Comparison of ENCODE assay signal across 18 mouse cellular contexts in the genomic region with DNA sequence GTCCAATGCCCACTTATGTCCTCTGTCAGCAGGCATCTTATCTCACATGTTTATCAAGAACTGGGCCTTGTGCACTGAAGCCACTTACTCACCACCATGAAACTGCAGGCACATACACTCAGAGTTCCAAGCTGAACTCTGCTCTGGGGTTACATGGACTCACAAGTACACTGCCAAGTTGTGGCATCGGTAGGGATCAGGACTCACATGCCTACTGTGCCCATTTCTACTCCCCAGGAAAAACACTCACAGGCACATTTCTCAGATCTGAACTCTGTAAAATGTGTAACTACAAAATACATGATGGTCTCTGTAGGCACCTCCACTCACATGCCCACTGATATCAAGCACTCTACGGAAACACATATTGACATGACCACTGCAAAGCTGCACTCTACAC. TPM values are rescaled to one million over a fixed set of nuclear protein-coding genes. Genes with fewer than 3 reads are reported as not detected.
"Had no signal": no experiment of that assay in that cellular context is flagged by ENCODE, and none has a peak within 500 bp of the region (broad histone marks: within the 10 kb centered on the region; RNA-seq: fewer than 3 reads in every experiment).

No protein-coding gene starts in this region.

RNA-seq across cellular contexts. Expression of a gene that starts 33.5 kb away (rescaled TPM):
- total RNA-seq: megakaryocyte, adult 5-6 weeks; megakaryocyte-erythroid progenitor cell, adult 5-6 weeks had no signal
- polyA plus RNA-seq: liver, embryonic 14.5 days; liver, embryonic 16.5 days; lung, embryonic 14.5 days; lung, embryonic 16.5 days; midbrain, embryonic 10.5 days; midbrain, embryonic 12.5 days; midbrain, embryonic 14.5 days; midbrain, embryonic 16.5 days; myocyte; neural tube, embryonic 11.5 days; neural tube, embryonic 13.5 days; neural tube, embryonic 15.5 days; small intestine, adult 2 months; stomach, embryonic 14.5 days; stomach, embryonic 16.5 days; thymus, postnatal 0 days had no signal
